Mouse (Mus musculus) cerebellum, adult 11-12 months (tissue): ENCODE results near the gene Aco2.
"Not testable (repeated sequence)": the region's sequence is repeated elsewhere in the genome, so short reads cannot be mapped to it uniquely, and the experiment has no call there.

ENCODE experiments used
- DNase-seq: peaks from one replicate; pipeline ENCODE4 v3.0.0; 2022

Gene Aco2

GRCm38 (mm10) chr15:81882348-81882747 lies 10.2 kb downstream of the Aco2 start:
- DNase-seq, result no peak

- DNase-seq, result no peak
Measured at GRCm38 (mm10) chr15:81885418-81885934, 13.4 kb downstream of the Aco2 start.

GRCm38 (mm10) chr15:81886795-81887550 lies 14.9 kb downstream of the Aco2 start:
- no peak for DNase-seq

GRCm38 (mm10) chr15:81889175-81889574 lies 17.1 kb downstream of the Aco2 start:
- peak; percentile 83 for DNase-seq

GRCm38 (mm10) chr15:81891140-81891802 lies 19.2 kb downstream of the Aco2 start:
- no peak for DNase-seq

- no peak for DNase-seq
Measured at GRCm38 (mm10) chr15:81891822-81892580, 19.9 kb downstream of the Aco2 start.

- DNase-seq, result no peak
Measured at GRCm38 (mm10) chr15:81894002-81894401, 21.9 kb downstream of the Aco2 start.

- no peak for DNase-seq
Measured at GRCm38 (mm10) chr15:81896407-81896806, 24.3 kb downstream of the Aco2 start.

- DNase-seq, result no peak
Measured at GRCm38 (mm10) chr15:81897607-81898285, 25.6 kb downstream of the Aco2 start.

- peak; percentile 61 for DNase-seq
Measured at GRCm38 (mm10) chr15:81898751-81899150, 26.6 kb downstream of the Aco2 start.

- DNase-seq, result peak; percentile 61
Measured at GRCm38 (mm10) chr15:81904939-81905338, 32.8 kb downstream of the Aco2 start.

- DNase-seq, result no peak
Measured at GRCm38 (mm10) chr15:81907953-81908352, 35.8 kb downstream of the Aco2 start.

- not testable (repeated sequence) for DNase-seq
Measured at GRCm38 (mm10) chr15:81908767-81909166, 36.7 kb downstream of the Aco2 start.

GRCm38 (mm10) chr15:81912498-81912897 lies 40.4 kb downstream of the Aco2 start:
- no peak for DNase-seq

- no peak for DNase-seq
Measured at GRCm38 (mm10) chr15:81914668-81915067, 42.6 kb downstream of the Aco2 start.

GRCm38 (mm10) chr15:81915663-81916062 lies 43.6 kb downstream of the Aco2 start:
- no peak for DNase-seq

GRCm38 (mm10) chr15:81917201-81917600 lies 45.1 kb downstream of the Aco2 start:
- no peak for DNase-seq

- peak; percentile 61 for DNase-seq
Measured at GRCm38 (mm10) chr15:81917621-81918463, 45.7 kb downstream of the Aco2 start.

- peak; percentile 57 for DNase-seq
Measured at GRCm38 (mm10) chr15:81919062-81919461, 47.0 kb downstream of the Aco2 start.

GRCm38 (mm10) chr15:81920546-81921217 lies 48.6 kb downstream of the Aco2 start:
- DNase-seq, result peak; percentile 73

- peak; percentile 51 for DNase-seq
Measured at GRCm38 (mm10) chr15:81921255-81921654, 49.1 kb downstream of the Aco2 start.
